Mouse (Mus musculus) CH12.LX (cell line): ENCODE results near the gene Tbc1d10a.
A peak's percentile ranks its signal among the peaks of the same experiment; 100 is the strongest.

Experiments used
- CTCF ChIP-seq, 2 experiments: IDR thresholded peaks in 1 of 2; conservative IDR thresholded peaks in 1 of 2; 2 replicates each; pipeline ENCODE4 v1.5.1; 2011 to 2012; ENCODE audit warnings: low read depth in 2 of 2, low read length in 2 of 2, improper control_type of control experiment in 1 of 2, inconsistent platforms in 1 of 2, mild to moderate bottlenecking in 1 of 2, moderate library complexity in 1 of 2
- EP300 ChIP-seq: IDR thresholded peaks from 2 replicates; pipeline ENCODE4 v1.6.1; 2011; ENCODE audit warnings: low read length, improper control_type of control experiment
- JUN ChIP-seq: IDR thresholded peaks from 2 replicates; pipeline ENCODE4 v1.6.1; 2011; ENCODE audit warnings: low read depth, mild to moderate bottlenecking, low read length, improper control_type of control experiment, moderate library complexity; ENCODE audit not compliant: insufficient read depth
- MAFK ChIP-seq: IDR thresholded peaks from 2 replicates; pipeline ENCODE4 v1.6.1; 2011; ENCODE audit warnings: low read length, improper control_type of control experiment; ENCODE audit not compliant: insufficient replicate concordance
- MAX ChIP-seq: IDR thresholded peaks from 2 replicates; pipeline ENCODE4 v1.6.1; 2011; ENCODE audit warnings: low read length, improper control_type of control experiment
- TBP ChIP-seq: conservative IDR thresholded peaks from 2 replicates; pipeline ENCODE4 v1.6.1; 2011; ENCODE audit warnings: low read depth, low read length, improper control_type of control experiment
- UBTF ChIP-seq: IDR thresholded peaks from 2 replicates; pipeline ENCODE4 v1.6.1; 2012; ENCODE audit warnings: low read depth, mild to moderate bottlenecking, inconsistent platforms, low read length, improper control_type of control experiment, moderate library complexity
- ZNF384 ChIP-seq: IDR thresholded peaks from 2 replicates; pipeline ENCODE4 v1.6.1; 2012; ENCODE audit warnings: low read depth, low read length, improper control_type of control experiment, inconsistent platforms

DNA sequence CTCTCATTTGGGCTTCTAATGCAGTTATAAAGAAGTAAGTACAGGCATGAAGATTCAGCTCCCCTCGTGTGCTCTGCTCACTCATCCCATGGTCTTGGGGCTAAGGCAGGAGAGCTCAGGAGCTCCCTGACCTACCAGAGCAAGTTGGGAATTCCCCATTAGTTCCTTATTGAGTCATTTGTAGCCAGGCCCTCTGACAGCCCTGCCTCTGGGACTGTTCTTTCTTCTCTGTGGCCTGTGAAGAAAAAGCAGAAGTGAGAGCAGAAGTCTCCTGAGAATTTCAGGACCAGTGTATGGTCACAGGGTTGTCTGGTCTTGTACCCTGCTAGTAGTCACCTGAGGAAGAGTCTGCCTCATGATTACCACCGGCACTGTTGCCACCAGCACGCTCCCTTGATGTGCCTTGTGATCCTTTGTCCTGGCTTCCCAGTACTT, 9.0 kb downstream of the Tbc1d10a start:
- TF ChIP-seq TBP (peak; percentile 72; the same call in 1 of the 2 replicates), ZNF384 (peak; percentile 56), MAFK (peak; percentile 64), CTCF (conservative IDR thresholded peaks at IDR 0.05 in 1 of 2, IDR thresholded peaks at IDR 0.05 in 1 of 2; ENCODE audit: low read depth in 2 of 2, low read length in 2 of 2) (no peak), UBTF (peak; percentile 73), JUN (peak; percentile 97), MAX (peak; percentile 90), EP300 (peak; percentile 100)
